Mouse (Mus musculus): ENCODE results near the gene Pef1. TPM values are rescaled to one million over a fixed set of nuclear protein-coding genes. Genes with fewer than 3 reads are reported as not detected.

Gene Pef1
- total and polyA plus RNA-seq, 2 experiments from 2014 or later, result 62.0 to 93.4 TPM

DNA sequence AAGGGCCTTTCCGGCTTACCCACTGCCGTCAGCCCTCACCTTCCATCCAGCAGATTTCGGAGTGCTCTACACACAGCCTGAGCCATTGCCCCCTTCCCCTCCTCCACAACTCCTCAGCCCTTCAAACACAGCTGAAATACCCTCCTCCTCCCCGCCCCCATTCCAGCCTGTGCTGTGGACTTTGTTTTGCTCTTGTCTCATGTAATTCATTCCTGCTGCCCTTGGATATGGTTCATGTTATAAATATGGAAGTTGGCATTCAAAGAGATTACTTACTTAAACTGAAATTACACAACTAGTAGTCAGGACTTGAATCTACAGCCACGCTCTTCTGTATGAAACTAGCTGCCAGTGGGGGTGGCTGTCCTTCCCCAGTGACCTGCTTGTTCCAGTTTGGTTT is 20.7 kb downstream of the Pef1 start:
- Histone ChIP-seq H3K27ac (no peak overlapping the region), H3K4me1 (ENCODE audit: insufficient read depth, low read length) (no peaks in the 10 kb centered on the region), H3K4me3 (ENCODE audit: low read length) (no peak overlapping the region), H3K9me3 (ENCODE audit: low read length) (no peaks in the 10 kb centered on the region), H3K36me3 (ENCODE audit: insufficient read depth, low read length) (peaks cover 30% of the 10 kb centered on the region; the same call in 1 of the 2 replicates), H3K4me2 (ENCODE audit: low read depth, low read length) (no peak overlapping the region), H3K27me3 (ENCODE audit: insufficient read depth, low read length) (no peaks in the 10 kb centered on the region), H3K9ac (replicated peaks; ENCODE audit: low read length) (no peak overlapping the region)
- ATAC-seq, result no peak
- TF ChIP-seq CTCF (IDR thresholded peaks at IDR 0.05; ENCODE audit: low read depth), result no peak
- DNase-seq (ENCODE audit: low spot score), result no peak
- 91% methylated on average over 5 of the region's 5 CpGs for WGBS

DNA sequence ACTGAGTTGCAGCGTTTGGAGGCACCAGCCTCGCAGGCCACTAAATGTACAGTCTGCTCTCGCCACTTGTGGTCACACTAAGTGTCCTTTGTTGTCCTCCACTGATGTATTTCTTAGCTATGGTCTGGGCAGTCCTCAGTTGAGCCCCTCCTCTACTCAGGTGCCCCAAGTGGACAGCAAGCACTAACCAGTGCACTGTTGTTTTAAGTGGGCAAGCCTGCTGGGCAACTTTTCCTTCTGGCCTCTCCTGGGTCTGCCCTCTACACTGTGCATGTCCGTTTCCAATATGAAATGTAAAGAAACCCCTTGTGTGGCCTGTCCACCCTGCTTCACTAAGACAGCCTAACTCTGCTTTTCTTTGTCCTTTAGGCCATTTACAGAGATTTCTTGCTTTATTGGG is 21.8 kb downstream of the Pef1 start:
- WGBS, result 87% methylated on average over 4 of the region's 4 CpGs
- no peaks in the 10 kb centered on the region for H3K27me3 ChIP-seq (ENCODE audit: insufficient read depth, low read length)
- no peak overlapping the region for H3K4me3 ChIP-seq (ENCODE audit: low read length)
- H3K4me1 ChIP-seq (ENCODE audit: insufficient read depth, low read length), result no peaks in the 10 kb centered on the region
- no peak overlapping the region for H3K4me2 ChIP-seq (ENCODE audit: low read depth, low read length)
- no peaks in the 10 kb centered on the region for H3K9me3 ChIP-seq (ENCODE audit: low read length)
- H3K36me3 ChIP-seq (ENCODE audit: insufficient read depth, low read length), result peaks cover 30% of the 10 kb centered on the region; the same call in 1 of the 2 replicates
- ATAC-seq (no peak), DNase-seq (ENCODE audit: low spot score) (no peak)
- no peak overlapping the region for H3K9ac ChIP-seq (replicated peaks; ENCODE audit: low read length)
- TF ChIP-seq CTCF (IDR thresholded peaks at IDR 0.05; ENCODE audit: low read depth), result no peak
- no peak overlapping the region for H3K27ac ChIP-seq

DNA sequence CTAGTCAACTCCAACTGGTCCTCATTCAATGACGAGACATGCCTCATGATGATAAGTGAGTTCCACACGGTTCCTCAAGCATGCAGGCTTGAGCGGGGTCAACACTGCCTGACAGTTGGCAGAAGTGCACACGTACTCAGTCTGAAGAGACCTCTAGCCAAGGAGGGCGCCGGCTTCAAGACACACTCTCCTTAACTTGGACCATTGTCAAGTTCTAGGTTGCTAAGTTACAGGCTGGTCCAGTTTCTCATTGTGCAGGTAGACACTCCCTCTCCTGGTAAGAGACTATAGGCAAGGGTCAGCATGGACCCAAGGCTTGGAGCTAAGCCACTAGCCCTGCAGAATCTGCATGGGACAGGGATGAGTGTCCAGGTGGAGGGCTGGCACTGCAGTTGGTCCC is 22.8 kb downstream of the Pef1 start:
- WGBS, result 85% methylated on average over 6 of the region's 6 CpGs
- no peak overlapping the region for H3K4me3 ChIP-seq (ENCODE audit: low read length)

DNA sequence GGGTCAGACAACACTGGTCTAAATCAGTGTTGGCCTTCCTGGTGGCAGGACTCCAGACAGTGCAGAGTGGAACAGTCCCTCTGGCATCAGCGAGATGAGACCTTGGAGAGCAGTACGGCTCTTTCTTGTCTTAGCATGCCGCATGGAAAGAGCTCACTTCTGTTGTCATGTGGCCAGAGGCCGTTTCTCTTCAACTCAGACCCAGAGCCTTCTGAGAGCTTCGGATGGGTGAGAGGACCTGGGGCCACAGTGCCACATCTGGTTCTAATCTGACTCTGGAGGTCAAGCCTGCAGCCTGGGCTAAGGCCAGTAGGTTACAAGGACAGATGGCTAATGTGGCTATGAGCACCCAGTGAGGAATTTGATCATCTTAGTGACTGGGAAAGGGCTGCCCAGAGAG is 23.6 kb downstream of the Pef1 start:
- 86% methylated on average over 5 of the region's 5 CpGs for WGBS
- Histone ChIP-seq H3K9me3 (ENCODE audit: low read length) (no peaks in the 10 kb centered on the region), H3K9ac (replicated peaks; ENCODE audit: low read length) (no peak overlapping the region), H3K27me3 (ENCODE audit: insufficient read depth, low read length) (no peaks in the 10 kb centered on the region), H3K4me1 (ENCODE audit: insufficient read depth, low read length) (no peaks in the 10 kb centered on the region), H3K4me3 (ENCODE audit: low read length) (no peak overlapping the region), H3K4me2 (ENCODE audit: low read depth, low read length) (no peak overlapping the region), H3K27ac (no peak overlapping the region), H3K36me3 (ENCODE audit: insufficient read depth, low read length) (peaks cover 30% of the 10 kb centered on the region; the same call in 1 of the 2 replicates)
- no peak for DNase-seq (ENCODE audit: low spot score)
- no peak for ATAC-seq
- TF ChIP-seq CTCF (IDR thresholded peaks at IDR 0.05; ENCODE audit: low read depth), result no peak

More for the DNA sequence above, 22.8 kb downstream of the Pef1 start:
- Histone ChIP-seq H3K36me3 (ENCODE audit: insufficient read depth, low read length) (peaks cover 30% of the 10 kb centered on the region; the same call in 1 of the 2 replicates), H3K9ac (replicated peaks; ENCODE audit: low read length) (no peak overlapping the region), H3K27ac (no peak overlapping the region), H3K27me3 (ENCODE audit: insufficient read depth, low read length) (no peaks in the 10 kb centered on the region), H3K4me2 (ENCODE audit: low read depth, low read length) (no peak overlapping the region), H3K4me1 (ENCODE audit: insufficient read depth, low read length) (no peaks in the 10 kb centered on the region), H3K9me3 (ENCODE audit: low read length) (no peaks in the 10 kb centered on the region)
- TF ChIP-seq CTCF (IDR thresholded peaks at IDR 0.05; ENCODE audit: low read depth), result no peak
- ATAC-seq, result no peak
- no peak for DNase-seq (ENCODE audit: low spot score)

DNA sequence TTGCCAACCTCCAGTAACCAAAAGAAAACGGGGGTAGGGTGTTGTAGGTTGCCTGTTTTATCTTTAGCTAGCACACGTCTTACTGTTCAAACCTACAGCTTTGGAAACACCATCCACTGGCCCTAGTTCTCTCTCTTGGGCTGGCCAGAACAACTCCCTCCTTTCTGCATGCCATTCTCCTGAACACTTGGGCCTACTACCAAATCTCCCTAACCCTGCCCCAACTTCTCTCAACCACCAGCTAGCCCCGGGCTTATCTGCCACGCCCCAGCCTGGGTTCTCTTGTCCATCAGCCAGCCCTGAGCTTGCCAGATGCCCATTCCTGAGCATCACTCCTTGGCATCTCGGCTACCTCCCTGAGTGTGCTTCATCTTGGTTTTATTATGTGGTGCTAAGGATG is 26.5 kb downstream of the Pef1 start:
- Histone ChIP-seq H3K4me1 (ENCODE audit: insufficient read depth, low read length) (no peaks in the 10 kb centered on the region), H3K9ac (replicated peaks; ENCODE audit: low read length) (no peak overlapping the region), H3K4me3 (ENCODE audit: low read length) (no peak overlapping the region), H3K27me3 (ENCODE audit: insufficient read depth, low read length) (no peaks in the 10 kb centered on the region), H3K4me2 (ENCODE audit: low read depth, low read length) (no peak overlapping the region), H3K36me3 (ENCODE audit: insufficient read depth, low read length) (peaks cover 30% of the 10 kb centered on the region; the same call in 1 of the 2 replicates), H3K9me3 (ENCODE audit: low read length) (no peaks in the 10 kb centered on the region), H3K27ac (no peak overlapping the region)
- WGBS, result 82% methylated on average over 5 of the region's 5 CpGs
- no peak for TF ChIP-seq CTCF (IDR thresholded peaks at IDR 0.05; ENCODE audit: low read depth)
- ATAC-seq (no peak), DNase-seq (ENCODE audit: low spot score) (no peak)

DNA sequence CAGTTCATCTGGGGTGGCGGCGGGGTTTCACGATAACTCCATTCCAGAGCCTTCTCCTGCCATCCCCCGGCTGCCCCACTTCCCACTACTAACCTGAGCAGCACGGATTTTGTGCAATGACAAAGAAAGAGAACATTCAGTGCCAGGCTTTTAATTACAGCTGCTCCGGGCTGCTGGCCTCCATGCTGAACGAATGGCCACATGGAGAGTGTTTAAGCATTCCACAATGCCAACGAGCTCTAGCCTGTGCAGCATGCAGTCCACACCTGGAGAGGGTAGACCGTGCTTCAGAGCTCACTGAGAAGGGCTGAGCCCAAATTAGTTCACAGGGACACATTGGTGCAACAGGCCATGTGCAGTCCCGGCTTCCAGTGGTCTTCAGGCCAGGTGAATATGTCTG is 27.7 kb downstream of the Pef1 start:
- H3K9me3 ChIP-seq (ENCODE audit: low read length), result no peaks in the 10 kb centered on the region
- H3K27ac ChIP-seq, result no peak overlapping the region
- H3K4me1 ChIP-seq (ENCODE audit: insufficient read depth, low read length), result no peaks in the 10 kb centered on the region
- DNase-seq (ENCODE audit: low spot score) (no peak), ATAC-seq (no peak)
- TF ChIP-seq CTCF (IDR thresholded peaks at IDR 0.05; ENCODE audit: low read depth), result no peak
- peaks cover 26% of the 10 kb centered on the region; the same call in 1 of the 2 replicates for H3K36me3 ChIP-seq (ENCODE audit: insufficient read depth, low read length)
- no peak overlapping the region for H3K4me3 ChIP-seq (ENCODE audit: low read length)
- WGBS, result 71% methylated on average over 10 of the region's 10 CpGs
- no peaks in the 10 kb centered on the region for H3K27me3 ChIP-seq (ENCODE audit: insufficient read depth, low read length)
- no peak overlapping the region for H3K9ac ChIP-seq (replicated peaks; ENCODE audit: low read length)
- H3K4me2 ChIP-seq (ENCODE audit: low read depth, low read length), result no peak overlapping the region

DNA sequence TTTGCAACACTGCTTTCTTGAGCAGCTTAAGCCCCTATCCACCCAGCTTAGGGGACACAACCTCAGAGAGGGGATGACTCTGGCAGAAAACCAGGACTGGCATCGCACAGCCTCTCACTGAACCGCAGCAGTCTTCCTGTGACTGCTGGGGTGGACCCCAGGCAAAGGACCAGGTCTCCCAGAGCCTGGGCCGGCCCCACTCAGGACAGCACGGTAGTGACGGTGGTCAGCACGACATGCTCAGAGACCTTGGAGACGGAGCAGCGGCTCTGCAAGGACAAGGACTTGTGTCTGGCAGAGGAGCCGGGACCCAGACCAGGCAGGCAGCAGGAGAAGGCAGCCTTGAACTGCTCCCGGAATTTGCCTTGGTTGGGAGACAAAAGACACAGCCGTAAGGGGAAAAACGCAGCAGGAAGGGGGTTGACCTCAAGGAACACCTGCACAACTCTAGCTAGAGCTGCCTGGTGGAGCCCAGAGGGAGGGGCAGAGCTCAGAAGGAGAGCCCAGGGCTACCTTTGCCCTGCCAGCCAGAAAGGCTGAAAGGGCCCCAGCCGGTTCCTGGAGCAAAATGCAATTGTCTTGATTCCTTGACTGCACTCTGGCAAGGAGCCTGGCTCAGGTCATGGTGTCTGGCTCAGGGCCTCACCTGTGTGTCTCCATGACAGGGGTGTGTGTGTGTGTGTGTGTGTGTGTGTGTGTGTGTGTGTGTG is 28.4 kb downstream of the Pef1 start:
- Histone ChIP-seq H3K4me2 (ENCODE audit: low read depth, low read length) (no peak overlapping the region), H3K4me1 (ENCODE audit: insufficient read depth, low read length) (no peaks in the 10 kb centered on the region), H3K27me3 (ENCODE audit: insufficient read depth, low read length) (no peaks in the 10 kb centered on the region), H3K27ac (no peak overlapping the region), H3K9me3 (ENCODE audit: low read length) (no peaks in the 10 kb centered on the region), H3K36me3 (ENCODE audit: insufficient read depth, low read length) (peaks cover 19% of the 10 kb centered on the region; the same call in 1 of the 2 replicates), H3K4me3 (ENCODE audit: low read length) (no peak overlapping the region), H3K9ac (replicated peaks; ENCODE audit: low read length) (no peak overlapping the region)
- no peak for TF ChIP-seq CTCF (IDR thresholded peaks at IDR 0.05; ENCODE audit: low read depth)
- ATAC-seq (no peak), DNase-seq (ENCODE audit: low spot score) (no peak)
- 38% methylated on average over 13 of the region's 13 CpGs for WGBS
